Mouse (Mus musculus): Measurements from ENCODE around the gene Ccs.
"Not testable (repeated sequence)": the region's sequence is repeated elsewhere in the genome, so short reads cannot be mapped to it uniquely, and the experiment has no call there.

Ccs gene
- long read RNA-seq, experiment 1, transcript Ccs-201 (8 exons, 1,067 nt) = major isoform, 94 of 117 reads
- long read RNA-seq, experiment 1, partial matches to known transcripts = 4 of 117 reads
- long read RNA-seq, experiment 1, other reads (novel, unspliced or antisense) = 14 of 117 reads
- long read RNA-seq, experiment 2, transcript Ccs-201 (8 exons, 1,067 nt) = major isoform, 110 of 129 reads
- long read RNA-seq, experiment 2, partial matches to known transcripts = 2 of 129 reads
- long read RNA-seq, experiment 2, other reads (novel, unspliced or antisense) = 14 of 129 reads

- intact Hi-C loops (cut with DNase I) = no loop called here
These were observed at the start of gene Ccs, which contains the start of gene Ccdc87 for GRCm38 (mm10) chr19:4839149-4839548. TSS of gene Ccs (minus strand) at chr19:4839332. TSS of gene Ccdc87 (plus strand) at chr19:4839366.

- intact Hi-C loops (cut with DNase I) = no loop called here
These were observed 44.8 kb upstream of the Ccs start for GRCm38 (mm10) chr19:4883961-4884360.

GRCm38 (mm10) chr19:4879324-4879703 lies 40.2 kb upstream of the Ccs start:
- intact Hi-C loops (cut with DNase I) = no loop called here

- intact Hi-C loops (cut with DNase I) = no loop called here
These were observed 39.5 kb upstream of the Ccs start, which contains the start of gene Zdhhc24 for GRCm38 (mm10) chr19:4878405-4879323. TSS of gene Zdhhc24 (plus strand) at chr19:4878668.

- intact Hi-C loops (cut with DNase I) = no loop called here
These were observed 38.7 kb upstream of the Ccs start, which contains the start of gene Actn3 for GRCm38 (mm10) chr19:4877785-4878184. TSS of gene Actn3 (minus strand) at chr19:4877909.

GRCm38 (mm10) chr19:4876755-4877154 lies 37.6 kb upstream of the Ccs start:
- intact Hi-C loops (cut with DNase I) = no loop called here

- intact Hi-C loops (cut with DNase I) = no loop called here
These were observed 37.1 kb upstream of the Ccs start for GRCm38 (mm10) chr19:4876241-4876640.

- intact Hi-C loops (cut with DNase I) = not testable (repeated sequence)
These were observed 35.5 kb upstream of the Ccs start for GRCm38 (mm10) chr19:4874613-4875012.

GRCm38 (mm10) chr19:4865147-4865546 lies 26.0 kb upstream of the Ccs start:
- intact Hi-C loops (cut with DNase I) = no loop called here

- intact Hi-C loops (cut with DNase I) = no loop called here
These were observed 23.9 kb upstream of the Ccs start for GRCm38 (mm10) chr19:4863048-4863447.

- intact Hi-C loops (cut with DNase I) = loop anchor here (10.0 kb wide), 1 partner anchor 224 kb away; no protein-coding TSS in a partner anchor
These were observed 19.9 kb upstream of the Ccs start for GRCm38 (mm10) chr19:4859081-4859480.

- intact Hi-C loops (cut with DNase I) = loop anchor here (10.0 kb wide), 1 partner anchor 221 kb away; no protein-coding TSS in a partner anchor
These were observed 16.8 kb upstream of the Ccs start for GRCm38 (mm10) chr19:4855951-4856350.

GRCm38 (mm10) chr19:4855470-4855820 lies 16.3 kb upstream of the Ccs start:
- intact Hi-C loops (cut with DNase I) = loop anchor here (10.0 kb wide), 1 partner anchor 221 kb away; no protein-coding TSS in a partner anchor

- intact Hi-C loops (cut with DNase I) = loop anchor here (10.0 kb wide), 1 partner anchor 220 kb away; no protein-coding TSS in a partner anchor
These were observed 15.7 kb upstream of the Ccs start, which contains the start of gene Ctsf for GRCm38 (mm10) chr19:4854552-4855469. TSS of gene Ctsf (plus strand) at chr19:4855130.

- intact Hi-C loops (cut with DNase I) = loop anchor here (10.0 kb wide), 1 partner anchor 215 kb away; no protein-coding TSS in a partner anchor
These were observed 11.1 kb upstream of the Ccs start for GRCm38 (mm10) chr19:4850281-4850680.

- intact Hi-C loops (cut with DNase I) = loop anchor here (5.0 to 10.0 kb wide), 2 partner anchors 97 to 215 kb away; no protein-coding TSS in a partner anchor
These were observed 10.7 kb upstream of the Ccs start for GRCm38 (mm10) chr19:4849800-4850199.

GRCm38 (mm10) chr19:4847490-4847889 lies 8.4 kb upstream of the Ccs start:
- intact Hi-C loops (cut with DNase I) = loop anchor here (5.0 kb wide), 1 partner anchor 95 kb away; no protein-coding TSS in a partner anchor

GRCm38 (mm10) chr19:4845846-4846245 lies 6.7 kb upstream of the Ccs start:
- intact Hi-C loops (cut with DNase I) = loop anchor here (5.0 kb wide), 1 partner anchor 94 kb away; no protein-coding TSS in a partner anchor

GRCm38 (mm10) chr19:4842611-4843010 lies 3.5 kb upstream of the Ccs start:
- intact Hi-C loops (cut with DNase I) = no loop called here

- intact Hi-C loops (cut with DNase I) = no loop called here
These were observed 1.7 kb upstream of the Ccs start for GRCm38 (mm10) chr19:4840848-4841247.

Data from adrenal gland (tissue).